Mouse (Mus musculus) mesoderm, embryonic 11.5 days (tissue): ENCODE measurements around the gene Sh2d2a.
"Not testable (repeated sequence)": the region's sequence is repeated elsewhere in the genome, so short reads cannot be mapped to it uniquely, and the experiment has no call there.

Source experiments
- DNase-seq: peaks from one replicate; pipeline ENCODE4 v3.0.0-alpha.2; 2012; ENCODE audit warnings: low read depth, low spot score

The Sh2d2a gene

DNA sequence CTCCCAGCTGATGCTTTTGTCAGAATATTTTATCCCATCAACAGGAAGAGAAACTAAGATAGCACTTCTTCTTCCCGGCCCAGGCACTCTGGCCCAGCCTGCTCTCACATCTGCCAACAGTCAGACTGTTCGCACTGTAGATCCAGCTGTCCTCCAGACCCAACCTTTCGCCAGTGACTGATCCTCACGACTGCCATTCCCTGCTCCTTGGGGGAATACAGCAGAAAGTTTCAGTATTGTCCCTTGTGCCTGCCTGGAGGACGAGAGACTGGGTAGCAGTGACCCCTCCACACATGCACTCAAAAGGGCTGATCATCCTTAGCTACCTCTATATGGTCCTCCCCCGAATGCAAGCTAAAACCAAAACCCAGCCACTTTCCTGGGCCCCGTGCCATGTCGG lies 9.4 kb downstream of the Sh2d2a start:
- DNase-seq: no peak

DNA sequence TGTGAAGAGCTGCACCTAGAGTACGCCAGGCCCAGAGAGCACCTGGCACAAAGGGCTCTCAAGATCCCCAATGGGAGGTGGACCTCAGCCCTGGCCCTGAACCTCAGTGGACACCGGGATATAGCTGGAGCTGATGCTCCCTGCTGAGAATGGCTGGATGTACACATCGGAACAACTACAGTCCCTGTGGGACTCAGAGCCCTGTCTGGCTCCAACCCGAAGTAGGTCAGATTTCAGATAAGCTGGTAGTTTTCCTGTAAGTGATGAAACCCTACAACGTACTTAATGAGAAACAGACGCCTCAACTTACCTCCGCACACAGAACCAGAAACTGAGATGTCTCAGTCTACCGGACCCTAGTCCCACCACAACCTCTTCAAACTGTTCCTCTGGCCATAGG lies 11.1 kb downstream of the Sh2d2a start:
- DNase-seq: no peak

DNA sequence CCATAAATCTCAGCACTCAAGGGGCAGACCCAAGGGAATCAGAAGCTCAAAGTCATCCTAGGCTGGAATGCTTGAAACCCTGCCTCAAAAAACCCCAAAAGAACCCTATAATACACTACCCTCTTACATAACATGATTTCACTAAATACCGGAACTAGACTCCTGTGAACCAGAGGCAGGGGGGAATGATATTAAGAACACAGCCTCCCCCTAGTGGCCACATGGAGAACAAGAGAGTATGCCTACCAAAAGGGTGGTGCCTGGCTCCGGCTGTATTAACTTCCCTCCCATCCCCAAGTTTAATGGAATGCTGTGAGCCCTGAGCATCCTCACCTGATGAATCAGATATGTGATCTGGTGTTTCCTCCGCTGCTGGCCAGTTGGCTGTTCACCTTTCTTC lies 13.3 kb downstream of the Sh2d2a start:
- peak; percentile 74 for DNase-seq

DNA sequence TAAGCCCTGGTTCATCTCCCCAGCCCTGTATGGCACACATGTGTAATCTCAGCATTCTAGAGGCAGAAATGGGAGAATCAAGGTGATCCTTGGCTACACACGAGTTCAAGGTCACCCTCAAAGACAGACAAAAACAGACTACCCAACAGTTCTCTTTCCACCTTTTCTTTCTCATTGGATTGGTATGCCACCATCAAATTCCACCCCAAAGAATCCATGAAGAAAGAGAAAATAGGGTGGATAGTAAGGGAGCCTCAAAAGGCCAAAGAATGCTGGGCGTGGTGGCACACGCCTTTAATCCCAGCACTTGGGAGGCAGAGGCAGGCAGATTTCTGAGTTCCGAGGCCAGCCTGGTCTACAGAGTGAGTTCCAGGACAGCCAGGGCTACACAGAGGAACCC lies 17.6 kb downstream of the Sh2d2a start:
- DNase-seq: not testable (repeated sequence)

DNA sequence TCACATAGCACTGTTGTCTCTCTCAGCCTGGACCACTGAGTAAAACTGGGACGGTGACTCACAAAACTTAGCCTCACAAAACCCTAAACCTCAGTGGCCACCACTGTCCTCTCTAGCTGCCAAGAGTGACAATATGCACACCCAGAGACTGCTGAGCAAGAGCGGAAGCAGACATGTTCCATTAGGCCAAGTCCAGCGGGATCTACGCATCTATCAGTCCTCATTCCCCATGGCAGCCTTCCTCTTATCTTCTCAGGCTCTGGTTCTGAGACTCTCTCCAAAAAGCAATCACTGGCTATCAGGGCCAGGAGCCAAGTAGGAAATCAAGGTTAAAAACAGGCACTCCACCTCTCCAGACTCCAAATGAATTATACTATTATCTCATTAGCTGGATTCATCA lies 31.2 kb downstream of the Sh2d2a start:
- DNase-seq: no peak

DNA sequence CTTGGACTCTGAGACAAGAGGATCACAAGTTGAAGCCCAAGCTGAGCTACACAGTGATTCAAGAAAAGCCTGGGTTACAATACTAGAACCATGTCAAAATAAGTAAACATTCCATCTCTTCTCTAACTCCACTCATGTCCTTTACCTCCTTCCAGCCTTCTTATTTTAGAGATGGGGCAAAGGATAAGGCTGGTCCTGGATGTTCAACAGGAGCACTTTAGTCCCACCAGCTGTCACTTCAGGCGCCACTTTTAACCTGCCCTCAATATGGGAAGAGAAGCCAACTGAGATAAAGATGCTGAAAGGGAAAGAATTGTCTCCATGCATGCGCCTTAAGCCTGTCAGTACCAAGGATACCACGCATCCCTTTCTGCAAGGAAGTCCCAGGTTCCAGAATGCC lies 37.7 kb downstream of the Sh2d2a start:
- no peak for DNase-seq

DNA sequence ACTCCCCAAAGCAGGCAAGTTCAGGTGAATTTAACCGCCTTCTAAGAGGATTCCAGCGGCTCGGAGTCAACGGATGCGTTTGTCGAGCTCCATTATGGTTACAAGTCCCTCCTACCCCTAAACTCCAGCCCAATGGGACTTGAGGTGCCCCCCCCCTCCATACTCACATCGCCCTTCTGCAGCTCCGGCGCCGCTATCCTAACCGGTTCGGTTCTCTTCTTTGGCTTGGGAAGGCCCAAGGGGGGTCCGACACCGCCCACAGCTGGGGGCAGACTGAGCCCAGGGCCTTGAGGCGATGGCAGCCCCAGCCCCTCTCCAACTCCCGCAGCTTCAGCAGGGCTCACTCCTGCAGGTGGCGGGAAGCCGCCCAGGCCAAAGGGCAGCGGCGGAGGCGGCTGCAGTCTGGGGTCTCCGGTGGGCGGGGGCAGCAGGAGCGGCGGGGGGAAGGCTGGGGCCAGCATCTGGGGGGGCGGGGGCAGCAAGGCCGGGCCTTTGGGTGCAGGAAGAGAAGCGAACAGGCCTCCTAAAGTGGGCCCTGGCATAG lies 38.2 kb downstream of the Sh2d2a start:
- peak; percentile 48 for DNase-seq

DNA sequence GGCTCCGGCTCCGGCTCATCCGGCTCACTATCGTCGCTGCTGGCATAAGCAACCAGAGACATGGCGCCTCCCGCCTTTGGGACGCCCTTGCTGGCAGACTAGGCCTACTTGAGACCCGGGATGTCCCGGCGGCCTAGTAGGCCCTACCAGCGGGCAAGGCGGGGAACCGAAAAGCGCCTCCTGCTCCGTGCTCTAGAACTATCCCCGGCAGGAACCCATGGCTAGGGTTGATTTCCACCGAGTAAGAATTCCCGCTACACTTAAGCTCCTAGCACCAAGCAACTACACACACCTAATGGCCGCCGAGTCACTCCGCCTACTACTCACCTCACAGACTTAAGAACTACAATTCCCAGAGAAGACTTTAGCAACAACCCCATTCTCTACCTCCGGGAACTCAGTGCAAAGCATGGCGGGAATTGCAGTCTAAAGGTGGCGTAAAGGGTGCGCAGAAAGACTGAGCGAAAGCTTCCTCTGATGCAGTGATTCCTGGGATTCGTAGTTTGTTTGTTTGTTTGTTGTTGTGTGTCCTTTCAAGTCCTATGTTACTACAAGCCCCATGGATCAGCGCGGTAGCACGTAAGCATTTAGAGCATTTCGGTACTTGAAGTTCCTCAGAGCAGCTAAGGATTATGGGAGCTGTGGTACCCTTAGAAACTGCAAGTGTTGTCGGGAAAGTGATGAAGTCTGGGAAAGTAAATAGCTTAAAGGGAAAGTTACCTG lies 38.9 kb downstream of the Sh2d2a start, which contains the start of gene Prcc:
Prcc (minus strand) TSS at position 328 of the 723 bp plus-strand sequence.
- peak; percentile 97 for DNase-seq

DNA sequence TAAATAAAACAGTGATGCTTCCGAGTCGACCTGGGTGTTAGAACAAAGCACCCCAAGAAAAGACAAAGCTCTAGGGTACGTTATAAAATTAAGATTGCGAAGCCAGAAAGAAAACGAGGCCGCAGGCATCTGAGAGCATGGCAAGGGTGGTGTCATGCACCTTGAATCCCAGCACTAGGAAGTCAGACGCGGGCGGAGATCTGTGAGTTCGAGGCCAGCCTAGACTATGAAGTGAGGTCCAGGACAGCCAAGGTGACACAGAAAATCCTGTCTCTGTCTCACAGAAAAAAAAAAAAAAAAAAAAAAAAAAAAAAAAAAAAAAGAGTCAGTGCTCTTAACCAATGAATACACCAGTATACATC lies 39.4 kb downstream of the Sh2d2a start:
- no peak for DNase-seq

DNA sequence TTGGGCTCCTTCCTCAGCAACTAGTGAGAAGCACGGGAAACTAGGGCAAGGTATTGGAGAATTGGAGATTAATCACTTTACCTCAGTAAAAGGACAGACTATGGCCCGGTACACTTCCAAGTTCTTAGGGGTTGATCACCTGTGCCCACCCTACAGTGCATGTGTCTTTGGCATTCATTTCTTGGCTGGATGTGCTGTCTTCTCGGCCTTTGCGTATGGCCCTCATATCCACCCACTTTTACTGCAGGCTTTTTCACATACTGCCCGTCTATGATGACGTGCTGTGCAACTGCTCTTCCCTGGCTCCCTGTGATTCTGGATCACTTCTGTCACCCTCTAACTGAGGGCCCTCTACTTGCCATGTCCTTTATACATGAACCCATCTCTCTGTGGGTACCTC lies 39.9 kb downstream of the Sh2d2a start:
- no peak for DNase-seq

DNA sequence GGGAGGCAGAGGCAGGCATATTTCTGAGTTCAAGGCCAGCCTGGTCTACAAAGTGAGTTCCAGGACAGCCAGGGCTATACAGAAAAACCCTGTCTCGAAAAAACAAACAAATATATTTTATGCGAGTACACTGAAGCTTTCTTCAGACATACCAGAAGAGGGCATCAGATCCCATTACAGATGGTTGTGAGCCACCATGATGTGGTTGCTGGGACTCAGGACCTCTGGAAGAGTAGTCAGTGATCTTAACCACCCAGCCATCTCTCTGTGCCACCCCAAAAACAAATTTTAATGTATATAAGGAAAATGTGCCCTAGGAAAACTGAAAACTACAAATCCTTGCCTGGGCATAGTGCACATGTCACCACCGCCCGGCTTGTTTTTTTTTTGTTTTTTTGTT lies 40.8 kb downstream of the Sh2d2a start:
- DNase-seq: not testable (repeated sequence)

DNA sequence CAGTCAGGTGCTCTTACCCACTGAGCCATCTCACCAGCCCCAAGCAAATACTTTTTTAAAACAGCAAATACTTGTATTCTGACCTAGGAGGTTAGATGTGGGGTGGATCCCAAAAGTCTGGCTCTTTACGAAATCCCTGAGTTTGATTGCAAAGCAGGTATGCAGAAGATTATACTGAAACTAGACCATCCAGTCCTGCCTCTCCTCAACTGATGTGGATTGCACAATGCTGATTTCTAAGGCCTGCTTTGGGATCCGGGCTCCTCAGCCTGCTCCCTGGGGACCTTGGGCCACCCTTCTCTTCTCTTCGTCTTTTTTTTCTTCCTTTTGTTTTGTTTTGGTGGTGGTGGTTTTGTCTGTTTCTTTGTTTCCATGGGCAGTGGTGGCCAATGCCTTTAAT lies 44.9 kb downstream of the Sh2d2a start:
- no peak for DNase-seq

DNA sequence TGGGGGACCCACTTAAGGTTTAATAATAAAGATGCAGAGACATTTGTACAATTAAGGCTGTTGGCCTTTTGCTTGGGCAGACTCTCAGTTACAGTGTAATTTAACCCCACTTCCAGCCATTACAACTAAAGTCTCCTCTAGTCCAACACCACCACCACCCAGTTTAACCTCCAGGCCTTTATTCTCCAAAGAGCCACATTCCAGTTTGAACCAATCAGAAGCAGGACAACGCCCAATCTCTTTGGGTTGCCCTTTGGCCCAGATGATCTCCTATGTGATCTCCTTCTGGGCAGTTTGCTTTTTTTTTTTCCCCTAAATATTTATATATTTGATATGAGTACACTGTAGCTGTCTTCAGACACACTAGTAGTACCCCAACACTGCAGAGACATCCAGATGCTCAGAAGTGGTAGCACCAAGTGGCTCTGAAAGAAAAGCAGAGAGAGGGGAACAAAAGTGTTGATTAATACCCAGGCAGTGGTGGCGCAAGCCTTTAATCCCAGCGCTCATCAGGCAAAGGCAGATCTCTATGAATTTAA lies 46.9 kb downstream of the Sh2d2a start:
- no peak for DNase-seq

DNA sequence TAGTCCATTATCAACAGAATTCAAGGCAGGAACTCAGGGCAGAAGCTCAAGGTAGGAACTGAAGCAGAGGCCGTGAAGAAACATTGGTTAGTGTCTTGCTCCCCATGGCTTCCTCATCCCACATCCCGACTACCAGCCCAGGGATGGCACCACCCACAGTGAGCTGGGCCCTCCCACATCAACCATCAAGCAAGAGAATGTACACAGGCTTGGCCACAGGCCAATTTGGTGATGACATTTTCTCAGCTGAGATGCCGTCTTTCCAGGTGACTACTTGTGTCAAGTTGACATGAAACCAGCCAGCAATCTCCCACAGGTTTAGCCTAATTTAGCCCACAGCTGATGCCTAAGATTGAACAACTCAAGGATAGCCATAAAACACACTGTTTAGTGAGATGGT lies 52.7 kb downstream of the Sh2d2a start:
- no peak for DNase-seq

DNA sequence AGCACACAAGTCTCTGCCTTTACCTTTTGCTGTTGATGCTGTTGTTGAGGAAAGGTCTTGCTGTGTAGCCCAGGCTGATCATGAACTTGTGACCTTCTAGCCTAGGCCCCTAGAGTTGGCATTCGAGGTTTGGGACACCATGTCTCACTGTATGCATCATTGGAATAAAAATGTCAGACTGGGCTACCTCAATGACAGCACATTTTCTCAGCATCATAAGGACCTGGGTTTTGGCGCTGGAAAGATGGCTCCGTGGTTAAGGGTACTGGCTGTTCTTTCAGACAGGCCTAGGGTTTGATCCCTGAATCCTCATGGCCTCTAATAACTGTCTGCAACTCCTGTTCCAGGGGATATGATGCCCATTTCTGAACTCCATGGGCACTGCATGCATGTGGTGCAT lies 53.2 kb downstream of the Sh2d2a start:
- no peak for DNase-seq

DNA sequence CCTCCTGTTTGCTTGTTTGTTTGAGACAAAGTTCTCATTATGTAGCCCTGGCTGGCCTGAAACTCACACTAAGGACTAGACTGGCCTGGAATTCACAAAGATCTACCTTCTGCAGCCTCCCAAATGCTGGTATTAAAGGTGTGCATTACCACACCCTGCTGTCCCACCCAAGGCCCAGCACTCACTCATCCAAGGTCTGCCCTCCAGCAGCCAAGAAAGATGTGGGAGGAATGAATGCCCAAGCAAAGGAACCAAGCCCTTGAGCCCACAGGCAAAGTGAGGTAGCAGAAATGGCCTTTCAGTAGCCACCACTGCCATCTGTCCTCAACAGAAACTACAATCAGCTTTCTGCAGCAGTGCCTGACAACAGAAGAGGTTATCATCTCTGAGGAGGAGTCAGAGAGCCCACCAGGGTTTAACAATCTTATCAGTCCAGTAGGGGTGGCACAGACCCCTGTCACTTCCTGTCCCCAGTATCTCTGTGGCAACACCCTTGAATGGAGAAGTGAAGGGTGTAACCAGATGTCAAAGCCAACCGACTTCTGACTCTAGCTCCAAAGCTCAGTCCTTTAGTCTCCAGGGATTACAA lies 54.6 kb downstream of the Sh2d2a start:
- DNase-seq: no peak

DNA sequence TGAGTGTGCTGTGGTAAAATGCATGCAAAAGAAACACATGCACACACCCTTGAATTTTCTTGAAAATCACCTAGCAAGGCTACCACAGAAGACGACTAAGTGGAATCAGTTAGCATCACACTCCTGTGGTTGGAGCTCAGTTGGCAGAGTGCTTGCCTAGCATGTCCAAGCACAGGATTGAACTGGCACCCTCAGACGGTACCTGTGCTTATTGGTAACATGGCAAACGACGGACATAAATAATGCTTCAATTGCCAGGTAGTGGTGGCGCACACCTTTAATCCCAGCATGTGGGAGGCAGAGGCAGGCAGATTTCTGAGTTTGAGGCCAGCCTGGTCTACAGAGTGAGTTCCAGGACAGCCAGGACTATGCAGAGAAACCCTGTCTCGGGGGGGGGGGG lies 55.4 kb downstream of the Sh2d2a start:
- DNase-seq: not testable (repeated sequence)

DNA sequence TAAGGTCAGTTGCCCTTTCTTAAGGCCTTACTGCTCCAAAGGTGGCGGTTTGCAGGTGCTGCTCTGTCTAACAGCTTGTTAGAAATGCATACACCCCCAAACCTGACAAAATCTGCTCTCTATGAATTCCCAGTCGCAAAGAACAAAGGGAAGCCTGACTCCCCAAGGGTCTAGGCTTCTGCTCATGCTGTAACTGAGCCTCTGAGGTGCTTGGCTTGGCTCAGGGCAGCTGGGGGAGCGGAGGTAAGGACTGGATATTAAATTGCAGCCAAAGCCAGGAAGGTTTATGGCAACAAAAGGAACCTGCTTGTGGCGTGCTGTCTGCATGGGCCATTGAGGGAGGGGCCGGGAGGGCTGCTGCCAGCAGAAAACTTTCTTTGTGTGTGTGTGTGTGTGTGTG lies 57.3 kb downstream of the Sh2d2a start:
- DNase-seq: no peak
